Mouse (Mus musculus) heart, adult 2 months (tissue): ENCODE data around the gene Rph3al.

Experiments used
- CTCF ChIP-seq: fragments of 200-600 bp; IDR thresholded peaks from 2 replicates; pipeline ENCODE4 v1.8.1; 2022; ENCODE audit warnings: antibody characterized with exemption, mild to moderate bottlenecking, moderate library complexity
- EP300 ChIP-seq: fragments of 200-500 bp; IDR thresholded peaks from 2 replicates; pipeline ENCODE4 v1.6.1; 2011; ENCODE audit warnings: low read depth, low read length, control low read depth; ENCODE audit not compliant: insufficient read depth
- POLR2A ChIP-seq: fragments of 200-500 bp; IDR thresholded peaks from 2 replicates; pipeline ENCODE4 v1.6.1; 2011; ENCODE audit warnings: mild to moderate bottlenecking, low read depth, low read length, control low read depth; ENCODE audit not compliant: insufficient read depth

DNA sequence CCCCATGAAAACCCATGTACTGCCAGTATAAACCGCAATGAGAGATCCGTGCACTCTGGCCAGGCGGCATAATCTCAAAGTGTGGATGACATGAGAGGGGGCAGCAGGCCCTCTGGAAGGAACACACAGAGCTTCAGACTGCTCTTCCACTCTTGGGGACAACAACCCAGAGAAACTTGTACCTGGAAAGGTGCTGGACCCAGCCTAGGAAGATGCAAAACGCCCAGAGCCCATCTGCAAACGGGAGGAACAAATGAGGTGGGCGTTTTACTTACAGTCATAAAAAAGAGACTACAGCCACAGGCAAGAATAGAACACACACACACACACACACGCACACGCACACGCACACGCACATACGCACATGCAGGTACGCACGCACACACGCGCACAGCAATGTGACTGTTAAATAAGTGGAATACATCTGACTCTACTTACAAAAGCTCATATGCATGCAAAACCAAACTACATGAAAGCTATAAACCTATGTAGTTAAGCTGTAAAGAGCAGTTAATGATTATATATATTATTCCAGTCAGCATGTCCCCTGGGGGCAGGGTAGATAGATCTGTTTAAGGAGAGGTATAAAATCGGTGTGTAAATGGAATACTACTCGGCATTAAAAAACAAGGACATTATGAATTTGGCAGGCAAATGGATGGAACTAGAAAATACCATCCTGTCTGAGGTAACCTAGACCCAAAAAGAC, 19.0 kb upstream of the Rph3al start:
- TF ChIP-seq CTCF (no peak), EP300 (no peak), POLR2A (no peak)
